Mouse (Mus musculus) hindbrain, embryonic 10.5 days (tissue): ENCODE data around the gene Olfr132. TPM values are rescaled to one million over a fixed set of nuclear protein-coding genes. Genes with fewer than 3 reads are reported as not detected.
"Not testable (repeated sequence)": the region's sequence is repeated elsewhere in the genome, so short reads cannot be mapped to it uniquely, and the experiment has no call there.

Experiments used
- DNase-seq: peaks from one replicate; pipeline ENCODE4 v3.0.0-alpha.2; 2017; ENCODE audit warnings: low spot score
- H3K27ac ChIP-seq: fragments of 300-500 bp; sonication (generic); 2 replicates; pipeline ENCODE4 v1.5.1; 2016; ENCODE audit warnings: mild to moderate bottlenecking, moderate library complexity
- H3K27me3 ChIP-seq: fragments of 300-500 bp; sonication (generic); 2 replicates; pipeline ENCODE4 v1.6.1; 2016; ENCODE audit warnings: mild to moderate bottlenecking; ENCODE audit not compliant: poor library complexity, insufficient read depth, severe bottlenecking
- H3K36me3 ChIP-seq: fragments of 300-500 bp; sonication (generic); 2 replicates; pipeline ENCODE4 v1.6.1; 2016; ENCODE audit warnings: mild to moderate bottlenecking, moderate library complexity
- H3K4me1 ChIP-seq: fragments of 300-500 bp; sonication (generic); replicated peaks from 2 replicates; pipeline ENCODE4 v1.6.1; 2016; ENCODE audit warnings: mild to moderate bottlenecking
- H3K4me3 ChIP-seq: fragments of 300-500 bp; sonication (generic); 2 replicates; pipeline ENCODE4 v1.5.1; 2016; ENCODE audit warnings: mild to moderate bottlenecking, moderate library complexity
- H3K9me3 ChIP-seq: fragments of 300-500 bp; sonication (generic); 2 replicates; pipeline ENCODE4 v1.6.1; 2016; ENCODE audit warnings: mild to moderate bottlenecking, moderate library complexity
- WGBS: fragments of 180-500 bp; shearing (Covaris S2); methylation state at CpG from one replicate; pipeline ENCODE4 v1.1.7; 2016; 5-methylcytosine and 5-hydroxymethylcytosine counted together
- polyA plus RNA-seq: library from polyadenylated mRNA; unstranded; fragments of >200 nt; fragmentation: Nextera tagmentation; extraction: Ambion mirVana; gene quantifications from 2 replicates; pipeline ENCODE4 v1.2.1, GENCODE M21; 2016

Olfr132 gene
- polyA plus RNA-seq = not detected in 2 replicates

GRCm38 (mm10) chr17:38134426-38134825 is at the start of gene Olfr132:
Olfr132 (minus strand) TSS chr17:38134526.
- no peak within 1 kb of the TSS for H3K4me3 ChIP-seq
- H3K36me3 ChIP-seq = no peaks in the 10 kb centered on the region
- H3K27me3 ChIP-seq = no peaks in the 10 kb centered on the region
- DNase-seq = no peak
- H3K27ac ChIP-seq = no peak within 1 kb of the TSS
- 76% methylated on average over 1 of the region's 1 CpGs for WGBS
- no peaks in the 10 kb centered on the region for H3K9me3 ChIP-seq
- no peaks in the 10 kb centered on the region for H3K4me1 ChIP-seq

- Histone ChIP-seq H3K36me3 (no peaks in the 10 kb centered on the region), H3K27ac (no peak within 1 kb of the TSS), H3K9me3 (no peaks in the 10 kb centered on the region), H3K4me1 (no peaks in the 10 kb centered on the region), H3K27me3 (no peaks in the 10 kb centered on the region), H3K4me3 (no peak within 1 kb of the TSS)
- DNase-seq = no peak
- WGBS = 73% methylated on average over 3 of the region's 3 CpGs
These were observed 36.8 kb upstream of the Olfr132 start, which contains the start of gene Olfr134 for GRCm38 (mm10) chr17:38171088-38171487. Olfr134 (plus strand) TSS chr17:38171388.

- no peaks in the 10 kb centered on the region for H3K36me3 ChIP-seq
- no peak within 1 kb of the TSS for H3K27ac ChIP-seq
- 59% methylated on average over 2 of the region's 2 CpGs for WGBS
- DNase-seq = no peak
- H3K4me1 ChIP-seq = no peaks in the 10 kb centered on the region
- 0 out of 2 replicates have a peak, but pooled peaks cover 5% of the 10 kb centered on the region for H3K9me3 ChIP-seq
- no peaks in the 10 kb centered on the region for H3K27me3 ChIP-seq
- no peak within 1 kb of the TSS for H3K4me3 ChIP-seq
These were observed 10.7 kb upstream of the Olfr132 start, which contains the start of gene Olfr133 for GRCm38 (mm10) chr17:38144981-38145380. Olfr133 (plus strand) TSS chr17:38145281.

- H3K4me1 ChIP-seq, DNase-seq, H3K4me3 ChIP-seq, H3K27ac ChIP-seq, H3K36me3 ChIP-seq, H3K27me3 ChIP-seq, H3K9me3 ChIP-seq: not testable (repeated sequence)
- 58% methylated on average over 3 of the region's 3 CpGs for WGBS
These were observed 9.0 kb downstream of the Olfr132 start for GRCm38 (mm10) chr17:38125371-38125770.

- H3K4me1 ChIP-seq, H3K27ac ChIP-seq, H3K9me3 ChIP-seq, H3K4me3 ChIP-seq, DNase-seq, H3K27me3 ChIP-seq, H3K36me3 ChIP-seq: not testable (repeated sequence)
- WGBS = 93% methylated on average over 1 of the region's 1 CpGs
These were observed 10.1 kb downstream of the Olfr132 start for GRCm38 (mm10) chr17:38124199-38124598.

- no peaks in the 10 kb centered on the region for H3K9me3 ChIP-seq
- H3K4me1 ChIP-seq = no peaks in the 10 kb centered on the region
- H3K27ac ChIP-seq = no peak within 1 kb of the TSS
- no peak within 1 kb of the TSS for H3K4me3 ChIP-seq
- no peak for DNase-seq
- no peaks in the 10 kb centered on the region for H3K36me3 ChIP-seq
- no peaks in the 10 kb centered on the region for H3K27me3 ChIP-seq
These were observed 45.7 kb downstream of the Olfr132 start, which contains the start of gene Olfr131 for GRCm38 (mm10) chr17:38088593-38088992. Olfr131 (minus strand) TSS chr17:38088693.

GRCm38 (mm10) chr17:38082364-38082763 is 52.0 kb downstream of the Olfr132 start:
- no peaks in the 10 kb centered on the region for H3K4me1 ChIP-seq
- no peaks in the 10 kb centered on the region for H3K9me3 ChIP-seq
- H3K27ac ChIP-seq = no peak overlapping the region
- H3K4me3 ChIP-seq = no peak overlapping the region
- H3K27me3 ChIP-seq = no peaks in the 10 kb centered on the region
- DNase-seq = no peak
- 84% methylated on average over 4 of the region's 4 CpGs for WGBS
- H3K36me3 ChIP-seq = no peaks in the 10 kb centered on the region

Other genes starting within 250 kb of the Olfr132 start
- not detected in 2 replicates for gene Olfr127, start 234.1 kb downstream of the Olfr132 start, polyA plus RNA-seq
- not detected in 2 replicates for gene Olfr128, start 214.0 kb downstream of the Olfr132 start, polyA plus RNA-seq
- not detected in 2 replicates for gene Olfr761, start 181.4 kb downstream of the Olfr132 start, polyA plus RNA-seq
- gene Olfr129, start 74.4 kb downstream of the Olfr132 start, polyA plus RNA-seq = not detected in 2 replicates
- not detected in 2 replicates for gene Olfr130, start 70.6 kb downstream of the Olfr132 start, polyA plus RNA-seq
- not detected in 2 replicates for gene Olfr131, start 45.8 kb downstream of the Olfr132 start, polyA plus RNA-seq
- gene Olfr133, start 10.8 kb upstream of the Olfr132 start, polyA plus RNA-seq = not detected in 2 replicates
- not detected in 2 replicates for gene Olfr134, start 36.9 kb upstream of the Olfr132 start, polyA plus RNA-seq
- gene Olfr135, start 69.8 kb upstream of the Olfr132 start, polyA plus RNA-seq = not detected in 2 replicates
- gene Olfr138, start 126.5 kb upstream of the Olfr132 start, polyA plus RNA-seq = not detected in 2 replicates
- not detected in 2 replicates for gene Olfr137, start 173.0 kb upstream of the Olfr132 start, polyA plus RNA-seq
- not detected in 2 replicates for gene Olfr136, start 195.3 kb upstream of the Olfr132 start, polyA plus RNA-seq